Mouse (Mus musculus) layer of hippocampus, postnatal 14 days (tissue): ENCODE results near the gene Cacna2d4. TPM values are rescaled to one million over a fixed set of nuclear protein-coding genes. Genes with fewer than 3 reads are reported as not detected.
A peak's percentile ranks its signal among the peaks of the same experiment; 100 is the strongest.

Source experiments
- DNase-seq, 2 experiments: peaks; one replicate each; pipeline ENCODE4 v3.0.0; 2021 to 2022; ENCODE audit warnings: low spot score in 2 of 2, mixed read lengths in 1 of 2
- total RNA-seq, 2 experiments: library from RNA; stranded (reverse); gene quantifications; 2 replicates each; pipeline ENCODE4 v1.2.3; 2021

Cacna2d4 gene
- total RNA-seq, 2 experiments from 2014 or later: 0.90 to 1.5 TPM

GRCm38 (mm10) chr6:119385668-119386067 is 149.3 kb downstream of the Cacna2d4 start:
- no peak for DNase-seq

GRCm38 (mm10) chr6:119386421-119386820 is 150.1 kb downstream of the Cacna2d4 start:
- DNase-seq: no peak

- no peak for DNase-seq
Measured at GRCm38 (mm10) chr6:119386821-119387220, 150.5 kb downstream of the Cacna2d4 start.

GRCm38 (mm10) chr6:119387801-119388649 is 151.7 kb downstream of the Cacna2d4 start:
- DNase-seq: peak; percentile 14 to 26

GRCm38 (mm10) chr6:119388650-119389012 is 152.3 kb downstream of the Cacna2d4 start:
- peak; percentile 91 to 97 for DNase-seq

- no peak for DNase-seq
Measured at GRCm38 (mm10) chr6:119389089-119389488, 152.8 kb downstream of the Cacna2d4 start.

GRCm38 (mm10) chr6:119390728-119391127 is 154.4 kb downstream of the Cacna2d4 start:
- no peak for DNase-seq

- no peak for DNase-seq
Measured at GRCm38 (mm10) chr6:119392836-119393235, 156.5 kb downstream of the Cacna2d4 start.

GRCm38 (mm10) chr6:119395421-119396308 is 159.3 kb downstream of the Cacna2d4 start:
- no peak for DNase-seq

- no peak for DNase-seq
Measured at GRCm38 (mm10) chr6:119396309-119396634, 159.9 kb downstream of the Cacna2d4 start.

GRCm38 (mm10) chr6:119399371-119399770 is 163.0 kb downstream of the Cacna2d4 start:
- no peak for DNase-seq

GRCm38 (mm10) chr6:119400649-119401048 is 164.3 kb downstream of the Cacna2d4 start:
- no peak for DNase-seq

- DNase-seq: no peak
Measured at GRCm38 (mm10) chr6:119401545-119402304, 165.4 kb downstream of the Cacna2d4 start.

Other genes with a start within 250 kb of the Cacna2d4 start
- gene Dcp1b, start 61.3 kb upstream of the Cacna2d4 start, total RNA-seq: 10 to 100 TPM; 16.0 to 17.3 TPM
- gene Cacna1c, start 40.1 kb upstream of the Cacna2d4 start, total RNA-seq: 10 to 100 TPM; 79.1 to 85.4 TPM
- gene Lrtm2, start 94.2 kb downstream of the Cacna2d4 start, total RNA-seq: 10 to 100 TPM; 23.9 to 29.7 TPM
- gene Adipor2, start 181.2 kb downstream of the Cacna2d4 start, total RNA-seq: 10 to 100 TPM; 41.2 to 41.6 TPM
- gene Fbxl14, start 243.1 kb downstream of the Cacna2d4 start, total RNA-seq: 10 to 100 TPM; 24.2 to 25.8 TPM